Mouse (Mus musculus): ENCODE measurements at regions not wholly inside any gene's neighbourhood (a gene's known extent, or its start where the extent isn't known, plus 50 kb on each side); places are given as distances from the start of the nearest gene placed in this dataset.

DNA sequence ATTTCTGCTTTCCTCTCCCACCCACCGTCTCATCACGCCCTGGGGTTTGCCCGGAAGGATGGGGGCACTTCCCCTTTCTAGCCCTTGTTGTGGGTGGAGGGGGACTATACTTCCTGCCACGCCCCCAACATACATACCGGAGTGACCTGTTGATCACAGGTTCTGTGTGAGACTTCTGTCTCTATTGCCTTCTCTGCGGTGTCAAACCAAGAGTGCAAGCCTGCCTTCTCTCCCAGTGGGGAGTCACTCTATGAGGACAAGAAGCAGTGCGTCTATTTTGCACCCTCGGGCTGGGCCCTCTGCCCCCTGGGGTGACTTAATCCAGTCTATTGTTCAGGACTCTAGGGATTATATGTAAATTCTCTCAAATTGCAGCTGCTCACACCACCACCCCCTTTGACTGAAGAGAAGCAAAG, 318.8 kb downstream of the Fam49a start:
- TF ChIP-seq POLR2A (IDR thresholded peaks at IDR 0.05; ENCODE audit: borderline replicate concordance, insufficient read depth, low read length) (no peak), CTCF (IDR thresholded peaks at IDR 0.05; ENCODE audit: borderline replicate concordance, insufficient read depth, low read depth, low read length) (no peak)

Data from cerebellum, adult 2 months (tissue).